Mouse (Mus musculus) olfactory bulb, adult 2 months (tissue): ENCODE measurements at regions not wholly inside any gene's neighbourhood (a gene's known extent, or its start where the extent isn't known, plus 50 kb on each side); places are given as distances from the start of the nearest gene placed in this dataset.
"Not testable (repeated sequence)": the region's sequence is repeated elsewhere in the genome, so short reads cannot be mapped to it uniquely, and the experiment has no call there.

Experiments
- CTCF ChIP-seq: fragments of 200-500 bp; IDR thresholded peaks from 2 replicates; pipeline ENCODE4 v1.5.1; 2012; ENCODE audit warnings: low read depth, mild to moderate bottlenecking, low read length, moderate library complexity; ENCODE audit not compliant: insufficient read depth
- POLR2A ChIP-seq: fragments of 200-500 bp; IDR thresholded peaks from 2 replicates; pipeline ENCODE4 v1.6.1; 2012; ENCODE audit warnings: mild to moderate bottlenecking, low read depth, low read length, moderate library complexity; ENCODE audit not compliant: insufficient read depth

DNA sequence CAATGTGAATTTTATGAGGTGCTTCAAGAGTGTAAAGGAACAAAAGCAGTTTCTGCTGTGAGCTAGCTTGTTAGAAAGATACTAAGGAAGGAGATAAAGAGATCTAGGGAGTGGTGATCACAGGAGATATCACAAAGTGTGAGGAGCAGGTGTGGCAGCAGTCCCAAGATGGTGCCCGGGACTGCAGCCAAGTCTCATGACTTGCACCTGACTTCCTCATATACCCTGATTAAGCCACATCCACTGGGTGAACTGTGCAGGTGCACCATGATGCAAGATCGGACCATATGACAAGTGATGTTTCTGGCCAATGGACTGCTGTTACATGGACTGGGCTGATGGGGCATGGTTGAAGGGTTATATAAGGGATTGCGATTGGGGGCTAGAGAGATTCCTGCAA, 197.8 kb upstream of the Atp10a start:
- TF ChIP-seq CTCF, POLR2A: not testable (repeated sequence)
